Mouse (Mus musculus) hindbrain, embryonic 12.5 days (tissue): ENCODE measurements around the gene Fmn2. TPM values are rescaled to one million over a fixed set of nuclear protein-coding genes. Genes with fewer than 3 reads are reported as not detected.

ENCODE experiments used
- ATAC-seq: fragments of 200-750 bp; cut with Nextera tagmentation; 2 replicates; pipeline ENCODE4 v1.8.0; 2017; ENCODE audit warnings: moderate TSS enrichment; ENCODE audit not compliant: low FRiP score
- H3K27ac ChIP-seq: fragments of 300-500 bp; sonication (generic); 2 replicates; pipeline ENCODE4 v1.5.1; 2016; ENCODE audit warnings: mild to moderate bottlenecking
- H3K27me3 ChIP-seq: fragments of 300-500 bp; sonication (generic); 2 replicates; pipeline ENCODE4 v1.6.1; 2016; ENCODE audit warnings: mild to moderate bottlenecking
- H3K36me3 ChIP-seq: fragments of 300-500 bp; sonication (generic); 2 replicates; pipeline ENCODE4 v1.6.1; 2016; ENCODE audit warnings: mild to moderate bottlenecking
- H3K4me1 ChIP-seq: fragments of 300-500 bp; sonication (generic); 2 replicates; pipeline ENCODE4 v1.6.1; 2016
- H3K4me2 ChIP-seq: fragments of 300-500 bp; sonication (generic); replicated peaks from 2 replicates; pipeline ENCODE4 v1.6.1; 2016; ENCODE audit warnings: mild to moderate bottlenecking
- H3K4me3 ChIP-seq: fragments of 300-500 bp; sonication (generic); 2 replicates; pipeline ENCODE4 v1.5.1; 2016; ENCODE audit warnings: mild to moderate bottlenecking
- H3K9ac ChIP-seq: fragments of 300-500 bp; sonication (generic); 2 replicates; pipeline ENCODE4 v1.6.1; 2016; ENCODE audit warnings: mild to moderate bottlenecking, moderate library complexity
- H3K9me3 ChIP-seq: fragments of 300-500 bp; sonication (generic); replicated peaks from 2 replicates; pipeline ENCODE4 v1.6.1; 2016; ENCODE audit warnings: mild to moderate bottlenecking
- WGBS: fragments of 180-500 bp; shearing (Covaris S2); methylation state at CpG from one replicate; pipeline ENCODE4 v1.1.7; 2016; 5-methylcytosine and 5-hydroxymethylcytosine counted together
- polyA plus RNA-seq: library from polyadenylated mRNA; unstranded; fragments of >200 nt; fragmentation: Nextera tagmentation; extraction: Ambion mirVana; gene quantifications from 2 replicates; pipeline ENCODE4 v1.2.1, GENCODE M21; 2016

The Fmn2 gene
- polyA plus RNA-seq, 1 experiment from 2014 or later, result 7.2 TPM

DNA sequence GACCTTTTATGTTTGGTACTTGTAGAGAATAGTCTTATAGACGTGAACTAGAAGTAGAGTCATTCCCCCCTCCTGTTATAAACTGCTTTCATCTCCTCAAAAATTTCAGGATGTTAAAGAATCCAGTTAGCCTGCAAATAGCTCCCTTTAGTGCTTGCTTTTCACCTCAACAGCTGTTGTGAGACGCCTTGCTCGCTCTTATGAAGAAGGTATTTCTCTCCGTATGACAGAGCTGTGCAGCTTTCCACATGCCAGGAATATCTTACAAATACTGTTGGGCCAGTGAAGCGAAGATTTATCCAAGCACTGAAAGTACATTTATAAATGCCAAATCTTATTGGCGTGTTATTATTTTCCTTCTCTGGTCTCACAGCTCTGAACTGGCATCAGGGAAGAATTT, 257.7 kb downstream of the Fmn2 start:
- no peak for ATAC-seq
- no peak overlapping the region for H3K27ac ChIP-seq
- H3K4me2 ChIP-seq, result no peak overlapping the region
- WGBS, result 70% methylated on average over 6 of the region's 6 CpGs
- H3K27me3 ChIP-seq, result no peaks in the 10 kb centered on the region
- no peaks in the 10 kb centered on the region for H3K36me3 ChIP-seq
- H3K9me3 ChIP-seq, result no peaks in the 10 kb centered on the region
- H3K4me3 ChIP-seq, result no peak overlapping the region
- H3K9ac ChIP-seq, result no peak overlapping the region
- H3K4me1 ChIP-seq, result no peaks in the 10 kb centered on the region

DNA sequence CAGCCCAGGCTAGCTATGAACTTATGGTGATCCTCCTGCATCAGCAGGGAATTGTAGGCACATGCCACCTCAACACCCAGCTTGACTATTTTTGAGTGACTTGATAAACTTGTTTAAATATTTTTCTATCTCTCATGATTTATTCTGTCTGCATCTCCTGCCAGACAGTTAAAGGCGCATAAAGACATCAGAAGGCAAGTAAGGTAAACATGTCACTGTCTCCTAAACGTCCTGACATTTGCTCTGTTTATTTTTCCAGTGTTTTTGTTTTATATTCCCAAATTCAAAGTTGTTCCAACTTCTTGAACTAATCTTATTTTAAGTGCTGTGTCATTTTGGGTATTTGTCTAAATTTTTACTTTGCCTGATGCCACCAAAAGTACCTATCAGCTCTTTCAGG, 264.1 kb downstream of the Fmn2 start:
- H3K27ac ChIP-seq, result no peak overlapping the region
- H3K4me3 ChIP-seq, result no peak overlapping the region

DNA sequence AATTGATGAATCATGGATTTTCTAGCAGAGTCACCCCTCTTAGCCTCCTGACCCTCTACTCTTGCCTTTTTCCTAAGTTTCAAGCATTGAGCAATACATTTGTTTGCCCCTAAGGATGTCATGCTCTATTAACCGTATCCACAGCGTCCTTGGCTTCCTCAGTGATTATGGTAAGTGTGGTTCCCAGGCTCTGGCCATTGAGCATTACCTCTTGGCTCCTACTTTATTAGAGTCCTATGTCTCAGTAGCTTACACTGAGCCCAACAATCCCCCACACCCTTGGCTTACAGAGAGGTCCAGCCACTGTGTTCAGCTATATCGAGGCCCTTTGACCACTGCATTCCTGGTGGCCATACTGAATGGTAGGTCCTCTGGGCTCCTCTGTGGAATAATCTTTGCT, 265.2 kb downstream of the Fmn2 start:
- WGBS, result 84% methylated on average over 3 of the region's 3 CpGs
- ATAC-seq, result no peak
- Histone ChIP-seq H3K9me3 (no peaks in the 10 kb centered on the region), H3K36me3 (no peaks in the 10 kb centered on the region), H3K27me3 (no peaks in the 10 kb centered on the region), H3K27ac (no peak overlapping the region), H3K4me2 (no peak overlapping the region), H3K4me3 (no peak overlapping the region), H3K9ac (no peak overlapping the region), H3K4me1 (no peaks in the 10 kb centered on the region; the same call in 1 of the 2 replicates)

More for the DNA sequence above, 264.1 kb downstream of the Fmn2 start:
- Histone ChIP-seq H3K9me3 (no peaks in the 10 kb centered on the region), H3K4me1 (no peaks in the 10 kb centered on the region), H3K9ac (no peak overlapping the region), H3K36me3 (no peaks in the 10 kb centered on the region), H3K4me2 (no peak overlapping the region), H3K27me3 (no peaks in the 10 kb centered on the region)
- no peak for ATAC-seq
- 74% methylated on average over 2 of the region's 2 CpGs for WGBS

DNA sequence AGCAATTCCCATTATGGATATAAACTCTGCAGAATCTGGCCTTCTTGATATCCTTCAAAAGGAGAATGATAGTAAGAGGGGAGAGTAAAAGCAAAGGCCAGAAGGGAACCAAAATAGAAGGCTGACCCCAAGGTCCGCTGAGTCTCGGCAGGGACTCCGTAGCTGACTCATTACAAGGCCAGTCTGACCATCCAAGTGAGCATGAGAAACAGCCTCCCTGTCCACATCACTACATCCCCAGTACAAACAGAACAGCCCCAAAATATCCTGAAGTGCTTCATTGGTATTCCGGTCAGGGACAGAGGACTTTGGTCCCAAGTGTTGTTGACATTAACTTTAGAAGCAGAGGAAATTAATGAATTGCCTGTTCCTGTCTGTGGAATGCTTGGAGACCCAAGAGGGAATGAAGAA, 270.3 kb downstream of the Fmn2 start:
- H3K27ac ChIP-seq, result no peak overlapping the region
- no peak overlapping the region for H3K9ac ChIP-seq
- no peak overlapping the region for H3K4me3 ChIP-seq
- WGBS, result 68% methylated on average over 4 of the region's 4 CpGs
- no peak overlapping the region for H3K4me2 ChIP-seq
- no peaks in the 10 kb centered on the region for H3K9me3 ChIP-seq
- H3K27me3 ChIP-seq, result no peaks in the 10 kb centered on the region
- ATAC-seq, result no peak
- H3K4me1 ChIP-seq, result no peaks in the 10 kb centered on the region; the same call in 1 of the 2 replicates
- H3K36me3 ChIP-seq, result no peaks in the 10 kb centered on the region

DNA sequence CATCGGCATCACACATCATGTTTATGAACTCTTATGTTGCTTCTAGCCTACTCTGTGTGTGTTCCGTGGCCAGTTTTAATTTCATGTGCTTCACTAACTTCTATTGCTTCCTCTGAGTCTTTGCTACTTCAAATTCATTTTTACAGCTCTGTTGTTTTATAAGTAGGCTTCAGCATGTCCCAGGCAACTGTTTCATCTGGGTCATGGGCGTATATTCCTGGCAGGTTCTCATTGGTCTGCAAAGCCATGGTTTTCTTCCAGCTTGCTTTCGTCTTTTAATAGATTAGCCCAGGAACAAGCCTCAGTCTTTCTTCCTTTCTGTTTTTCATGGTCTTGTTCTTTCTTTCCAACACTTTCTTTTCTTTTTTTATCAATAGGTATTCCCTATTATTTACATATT, 279.4 kb downstream of the Fmn2 start:
- Histone ChIP-seq H3K27me3 (no peaks in the 10 kb centered on the region), H3K4me3 (no peak overlapping the region), H3K27ac (no peak overlapping the region), H3K4me1 (no peaks in the 10 kb centered on the region), H3K9ac (no peak overlapping the region), H3K36me3 (no peaks in the 10 kb centered on the region), H3K4me2 (no peak overlapping the region), H3K9me3 (no peaks in the 10 kb centered on the region)
- ATAC-seq, result no peak
- WGBS, result 91% methylated on average over 4 of the region's 4 CpGs

DNA sequence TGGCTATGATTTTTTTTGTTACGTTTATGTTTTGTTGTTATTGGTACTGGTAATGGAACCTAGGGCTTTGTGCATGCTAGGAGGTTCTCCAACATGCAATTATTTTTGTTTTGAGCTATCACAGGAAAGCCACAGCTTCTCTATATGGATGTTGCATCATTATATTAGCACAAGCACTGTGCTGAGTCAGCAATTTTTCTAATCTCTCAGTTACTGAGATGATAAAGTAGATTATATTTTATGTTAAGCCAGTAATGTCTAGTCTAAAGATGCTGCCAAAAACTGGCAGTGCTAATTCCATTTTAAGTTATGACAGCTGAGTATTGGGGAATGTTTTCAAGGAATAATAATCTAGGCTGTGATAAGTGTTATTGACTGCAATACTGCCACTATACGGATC, 287.0 kb downstream of the Fmn2 start:
- Histone ChIP-seq H3K4me3 (no peak overlapping the region), H3K9me3 (no peaks in the 10 kb centered on the region), H3K27ac (no peak overlapping the region), H3K27me3 (no peaks in the 10 kb centered on the region), H3K9ac (no peak overlapping the region), H3K4me1 (no peaks in the 10 kb centered on the region), H3K36me3 (no peaks in the 10 kb centered on the region), H3K4me2 (no peak overlapping the region)
- 96% methylated on average over 2 of the region's 2 CpGs for WGBS
- no peak for ATAC-seq

DNA sequence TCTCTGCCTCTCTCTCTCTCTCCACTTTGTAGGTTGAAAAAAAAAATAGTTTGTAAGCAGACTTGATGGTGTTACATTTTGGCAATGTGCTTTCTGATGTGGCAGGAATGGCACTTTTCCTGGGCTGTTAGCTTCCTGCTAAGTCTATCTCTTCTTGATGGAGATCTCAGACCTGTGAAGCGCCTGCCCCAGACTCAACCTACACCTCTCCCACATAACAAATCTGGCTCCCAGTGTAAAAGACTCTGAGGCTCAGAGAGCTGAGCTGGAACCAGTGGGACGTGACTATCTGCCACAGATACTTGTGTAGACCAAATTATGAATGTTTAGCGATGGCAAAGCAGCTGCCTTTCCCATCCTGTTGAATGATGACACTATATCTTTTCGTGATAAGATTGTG, 310.2 kb downstream of the Fmn2 start:
- H3K36me3 ChIP-seq, result no peaks in the 10 kb centered on the region
- H3K27me3 ChIP-seq, result no peaks in the 10 kb centered on the region
- H3K4me1 ChIP-seq, result no peaks in the 10 kb centered on the region
- WGBS, result 90% methylated on average over 4 of the region's 4 CpGs
- H3K9me3 ChIP-seq, result no peaks in the 10 kb centered on the region
- no peak overlapping the region for H3K27ac ChIP-seq
- H3K4me3 ChIP-seq, result no peak overlapping the region
- no peak overlapping the region for H3K9ac ChIP-seq
- no peak for ATAC-seq
- no peak overlapping the region for H3K4me2 ChIP-seq

DNA sequence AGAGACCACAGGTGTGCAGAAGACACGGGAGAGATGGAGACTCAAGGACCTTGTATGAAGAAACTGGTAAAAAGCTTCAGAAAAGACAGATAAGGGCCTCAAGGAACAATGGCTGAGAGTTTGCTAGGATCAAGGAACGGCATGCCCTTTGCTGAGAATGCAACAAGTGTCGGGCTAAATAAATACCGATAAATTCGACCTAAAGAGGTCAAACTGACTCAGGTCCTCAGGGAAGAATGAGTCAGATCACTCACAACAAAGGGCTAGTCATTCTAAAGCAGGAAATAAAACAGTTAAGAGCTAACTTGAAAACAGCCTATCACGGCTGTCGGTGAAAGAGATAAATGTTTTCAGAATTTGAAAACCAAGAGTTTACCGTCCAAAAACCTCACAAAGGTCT, 324.9 kb downstream of the Fmn2 start:
- no peak overlapping the region for H3K9ac ChIP-seq
- no peak for ATAC-seq
- H3K4me2 ChIP-seq, result no peak overlapping the region
- no peaks in the 10 kb centered on the region for H3K4me1 ChIP-seq
- WGBS, result 48% methylated on average over 8 of the region's 8 CpGs
- no peak overlapping the region for H3K4me3 ChIP-seq
- 0 out of 2 replicates have a peak, but pooled peaks cover 1% of the 10 kb centered on the region for H3K36me3 ChIP-seq
- no peak overlapping the region for H3K27ac ChIP-seq
- no peaks in the 10 kb centered on the region for H3K9me3 ChIP-seq
- H3K27me3 ChIP-seq, result no peaks in the 10 kb centered on the region

DNA sequence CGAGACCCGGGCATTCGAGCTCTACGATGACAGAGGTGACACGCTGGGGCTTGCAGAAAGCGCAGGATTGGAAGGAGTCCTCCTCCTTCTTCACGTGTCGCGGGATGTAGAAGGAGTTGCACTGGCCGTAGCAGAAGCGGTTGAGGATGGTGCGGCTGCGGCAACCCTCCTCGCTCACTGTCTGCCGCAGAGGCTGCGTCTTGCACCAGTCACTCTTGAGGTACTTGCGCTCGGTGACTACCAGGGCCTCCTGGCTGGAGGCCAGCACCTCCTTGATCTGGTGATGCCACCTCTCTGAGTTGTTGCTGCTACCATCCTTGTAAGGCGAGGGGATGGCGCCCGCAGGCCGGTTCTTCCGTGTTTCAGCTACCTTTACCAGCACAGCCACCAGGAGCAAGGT, 335.2 kb downstream of the Fmn2 start:
- Histone ChIP-seq H3K9me3 (no peaks in the 10 kb centered on the region), H3K27me3 (no peaks in the 10 kb centered on the region), H3K4me2 (no peak overlapping the region), H3K36me3 (no peaks in the 10 kb centered on the region), H3K4me1 (no peaks in the 10 kb centered on the region), H3K27ac (no peak overlapping the region), H3K4me3 (no peak overlapping the region), H3K9ac (no peak overlapping the region)
- WGBS, result 95% methylated on average over 23 of the region's 23 CpGs
- ATAC-seq, result no peak

DNA sequence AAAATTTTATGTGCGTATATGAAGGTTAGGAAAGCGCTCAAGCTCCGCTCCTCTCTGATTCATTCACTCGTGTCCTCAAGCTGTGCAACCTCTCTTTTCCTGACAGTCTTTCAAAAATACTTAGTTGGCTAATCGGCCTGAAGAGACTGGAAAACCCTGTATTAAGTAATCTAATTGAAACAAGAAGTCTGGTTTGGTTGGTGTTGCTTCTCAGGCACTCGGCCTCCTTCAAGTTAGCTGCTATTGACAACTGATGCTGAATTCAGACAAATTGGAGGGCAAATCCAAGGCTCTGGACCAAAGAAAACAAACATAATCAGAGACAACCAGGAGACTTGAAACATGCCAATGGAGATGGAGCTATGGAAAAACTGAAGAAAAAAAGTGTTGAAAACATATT, 343.2 kb downstream of the Fmn2 start:
- 84% methylated on average over 6 of the region's 6 CpGs for WGBS
- Histone ChIP-seq H3K27me3 (no peaks in the 10 kb centered on the region), H3K4me2 (no peak overlapping the region), H3K9me3 (no peaks in the 10 kb centered on the region), H3K4me3 (no peak overlapping the region), H3K9ac (no peak overlapping the region), H3K27ac (no peak overlapping the region), H3K4me1 (no peaks in the 10 kb centered on the region), H3K36me3 (no peaks in the 10 kb centered on the region)
- no peak for ATAC-seq

DNA sequence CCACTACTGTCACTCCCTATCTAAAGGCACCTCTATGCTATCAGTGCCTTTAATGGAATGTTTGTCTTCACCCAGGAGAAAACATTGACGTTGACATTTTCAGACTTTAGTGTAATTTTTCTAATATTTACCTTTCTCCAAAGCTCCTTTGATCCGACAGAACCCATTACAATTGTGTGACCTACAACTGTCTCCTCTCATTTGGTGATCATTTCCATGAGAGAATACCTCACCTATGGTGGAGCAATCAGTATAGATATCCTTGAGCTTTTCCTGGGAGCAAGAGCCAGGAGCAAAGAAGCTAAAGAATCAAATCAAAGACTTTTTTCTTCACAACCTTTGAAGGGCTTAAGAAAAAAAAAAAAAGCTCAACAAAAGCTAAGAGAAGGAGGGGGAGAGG, 354.6 kb downstream of the Fmn2 start:
- WGBS, result 83% methylated on average over 2 of the region's 2 CpGs
- no peak overlapping the region for H3K4me3 ChIP-seq
- no peaks in the 10 kb centered on the region for H3K36me3 ChIP-seq
- ATAC-seq, result no peak
- no peak overlapping the region for H3K27ac ChIP-seq
- H3K9me3 ChIP-seq, result no peaks in the 10 kb centered on the region
- H3K27me3 ChIP-seq, result no peaks in the 10 kb centered on the region
- no peaks in the 10 kb centered on the region for H3K4me1 ChIP-seq
- no peak overlapping the region for H3K9ac ChIP-seq
- no peak overlapping the region for H3K4me2 ChIP-seq

DNA sequence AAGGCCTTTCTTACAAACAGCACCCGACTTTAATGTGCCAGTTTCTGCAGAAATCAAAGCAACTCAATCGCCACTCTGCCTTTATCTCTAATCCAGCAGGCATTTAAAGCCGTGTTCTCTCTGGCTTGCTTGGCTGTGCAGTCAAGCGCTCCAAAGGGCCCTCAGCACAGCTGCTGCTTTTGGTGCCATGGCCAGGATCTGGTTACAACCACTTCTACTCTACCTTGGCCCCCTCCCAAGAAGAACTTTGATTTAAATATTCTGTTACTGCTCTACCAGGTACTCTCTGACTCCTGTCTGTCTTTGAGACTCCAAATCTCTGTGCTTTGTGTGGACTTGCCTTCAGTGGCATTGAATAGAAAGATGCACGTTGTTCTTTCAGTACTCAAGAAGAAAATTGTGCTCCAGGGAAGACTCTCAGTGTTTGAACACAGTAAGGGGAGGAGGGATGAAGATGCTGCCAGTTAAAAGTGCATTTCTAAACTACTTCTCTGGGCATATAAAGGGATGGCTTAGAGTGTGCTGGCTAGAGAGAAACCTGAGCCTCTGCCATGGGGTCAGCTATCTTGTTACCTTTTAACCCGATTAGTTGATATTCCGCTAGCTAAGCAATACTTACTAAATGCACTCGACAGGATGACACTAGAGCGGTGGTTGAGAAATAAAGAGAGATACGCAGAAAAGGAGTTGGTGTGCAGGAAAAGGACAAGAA, 358.9 kb downstream of the Fmn2 start:
- no peaks in the 10 kb centered on the region for H3K36me3 ChIP-seq
- ATAC-seq, result no peak
- WGBS, result 75% methylated on average over 10 of the region's 10 CpGs
- H3K4me1 ChIP-seq, result no peaks in the 10 kb centered on the region
- H3K4me2 ChIP-seq, result no peak overlapping the region
- H3K9me3 ChIP-seq, result no peaks in the 10 kb centered on the region
- H3K27ac ChIP-seq, result no peak overlapping the region
- no peaks in the 10 kb centered on the region for H3K27me3 ChIP-seq
- H3K9ac ChIP-seq, result no peak overlapping the region
- H3K4me3 ChIP-seq, result no peak overlapping the region
